Mouse (Mus musculus) Muller cell, postnatal 12 days (primary cell): ENCODE measurements around the gene Wnt7a.

Source experiments
- DNase-seq: peaks from one replicate; pipeline ENCODE4 v3.0.0-alpha.2; 2015; ENCODE audit errors: inconsistent ontology term

Wnt7a gene

DNA sequence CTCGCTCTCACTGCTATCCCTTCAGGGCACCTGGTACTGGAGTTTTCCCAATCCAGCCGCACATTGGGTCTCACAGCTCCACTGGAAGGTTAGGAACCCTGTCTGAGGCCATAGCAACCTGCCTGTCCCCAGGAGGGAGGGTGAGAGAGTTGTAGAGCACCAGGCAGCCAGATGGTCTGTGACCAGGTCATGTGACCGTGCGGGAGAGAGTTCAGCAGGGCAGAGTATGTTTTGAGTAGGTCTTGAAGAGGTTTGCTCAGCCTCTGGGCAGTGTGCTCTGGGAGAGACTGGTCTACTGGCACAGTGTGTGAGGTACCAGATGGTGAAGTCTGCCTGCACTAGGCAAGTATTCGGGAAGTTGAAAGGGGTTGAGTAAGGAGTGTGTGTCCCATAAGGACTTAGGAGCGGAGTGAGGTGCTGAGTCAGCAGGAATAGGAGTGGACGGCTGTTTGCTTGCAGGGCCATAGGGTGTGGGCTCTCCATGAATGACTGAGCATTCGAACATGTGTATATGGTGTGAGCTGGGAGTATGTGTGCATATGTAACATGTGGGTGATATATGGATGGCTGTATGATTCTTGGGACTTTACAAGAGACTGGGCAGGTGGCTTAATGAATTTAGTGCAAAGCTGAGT lies 71.4 kb downstream of the Wnt7a start:
- DNase-seq: no peak

DNA sequence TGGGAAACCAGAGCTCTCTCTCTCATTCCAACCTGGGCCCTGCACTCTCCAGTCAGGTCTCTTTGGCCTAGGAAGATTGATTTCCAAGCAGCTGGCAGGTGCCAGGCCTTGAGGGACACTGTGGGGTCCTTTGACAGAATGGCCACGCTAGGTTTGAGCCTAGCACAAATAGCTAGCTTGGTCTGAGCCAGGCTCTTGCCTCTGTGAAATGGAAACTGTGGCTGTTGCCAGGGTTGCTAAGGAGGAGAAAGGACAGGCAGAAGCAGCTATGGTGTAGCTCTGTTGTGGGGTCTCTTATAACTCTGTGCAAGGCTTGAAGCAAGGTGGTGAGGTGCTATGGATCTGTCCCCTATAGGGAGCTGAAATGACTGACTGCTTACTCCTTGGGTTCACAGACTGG lies 75.7 kb downstream of the Wnt7a start:
- DNase-seq: no peak

DNA sequence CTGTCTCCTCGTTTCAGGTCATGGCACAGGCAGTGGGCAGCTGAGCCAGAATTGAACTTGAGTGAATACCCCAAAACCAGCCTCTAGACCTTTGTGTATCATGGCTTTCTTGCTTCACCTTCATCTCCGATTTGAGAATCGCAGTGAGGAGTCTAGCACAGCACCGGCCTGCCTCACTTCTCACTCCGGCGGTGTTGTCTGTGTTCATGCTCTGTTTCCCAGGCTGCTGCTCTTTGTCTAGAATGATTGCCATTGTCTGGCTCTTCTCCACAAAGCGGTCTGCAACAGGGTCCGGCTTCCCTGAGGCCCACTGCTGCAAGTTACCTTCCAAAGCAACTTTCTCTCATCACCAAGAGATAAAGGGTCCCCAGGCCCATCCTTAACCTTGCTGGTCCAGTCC lies 79.3 kb downstream of the Wnt7a start:
- no peak for DNase-seq

DNA sequence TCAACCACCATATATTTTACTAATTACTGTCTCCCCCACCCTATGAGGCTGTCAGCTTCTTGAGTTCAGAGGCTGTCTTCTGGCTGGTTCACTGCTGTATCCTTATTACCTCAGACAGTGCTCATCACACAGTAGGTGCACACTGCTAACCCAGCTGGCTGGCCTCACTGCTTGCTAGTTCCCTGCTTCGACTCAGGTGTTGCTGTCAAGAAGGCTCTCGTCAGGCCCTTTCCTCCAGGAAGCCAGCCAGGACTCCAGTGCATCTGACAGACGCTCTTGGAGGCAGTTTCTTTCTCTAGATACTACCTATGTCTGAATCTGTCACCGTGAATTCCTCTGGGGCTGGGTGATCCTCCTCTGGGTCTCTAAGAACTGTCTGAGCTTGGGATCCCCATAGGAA lies 85.6 kb downstream of the Wnt7a start:
- DNase-seq: no peak

DNA sequence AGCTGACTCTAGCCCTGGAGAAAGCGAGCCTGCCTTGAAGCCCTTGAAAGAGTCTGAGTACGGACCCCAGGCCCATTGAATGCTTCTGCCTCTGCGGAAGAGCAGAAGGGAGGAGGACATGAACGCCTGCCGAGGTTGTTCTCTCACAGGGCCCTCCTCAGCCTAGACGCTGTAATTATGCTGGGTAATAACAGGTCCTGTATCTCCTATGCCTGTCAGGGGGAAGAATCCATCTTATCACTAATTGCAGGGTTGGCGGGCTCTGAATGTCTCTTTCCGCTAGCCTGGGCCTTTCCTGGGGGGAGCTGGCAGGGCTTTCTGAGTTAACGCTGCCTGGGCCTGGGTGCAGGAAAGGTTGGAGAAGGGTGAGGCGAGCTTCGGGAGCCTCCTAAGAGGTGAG lies 86.4 kb downstream of the Wnt7a start:
- DNase-seq: no peak

DNA sequence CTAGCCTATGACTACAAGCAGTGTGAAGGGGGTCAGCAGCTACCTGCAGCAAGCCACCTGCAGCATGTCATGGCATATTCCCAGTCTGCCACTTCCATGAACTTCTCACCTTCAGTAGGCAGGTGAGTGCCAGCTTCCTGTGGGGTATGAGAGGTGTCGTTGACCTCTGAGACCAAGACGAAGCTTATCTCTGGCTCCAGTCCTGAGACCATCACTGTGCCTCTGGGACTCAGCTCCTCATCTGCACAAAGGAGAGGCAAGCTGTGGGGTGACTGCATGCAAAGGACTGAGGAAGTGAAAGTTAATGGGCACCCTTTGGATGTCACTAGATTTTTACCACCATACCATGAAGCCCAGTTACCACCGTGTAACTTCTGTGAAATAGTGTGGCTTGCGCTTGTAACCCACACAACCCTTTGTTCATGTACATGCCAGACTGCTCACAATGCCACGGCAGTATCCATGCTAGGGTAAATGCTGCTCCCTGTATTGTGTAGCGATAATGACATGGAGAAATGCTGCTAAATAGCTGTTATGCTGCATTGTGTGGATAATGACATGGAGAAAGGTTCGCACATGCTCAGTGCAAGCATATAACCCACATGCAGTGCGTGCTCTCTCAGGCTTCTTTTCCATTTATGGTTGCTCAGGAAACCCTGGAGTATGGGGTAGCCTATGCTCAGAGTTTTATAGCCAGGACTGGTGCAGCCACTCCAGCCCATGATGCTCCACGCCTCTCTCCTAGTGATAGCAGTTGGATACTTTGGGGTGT lies 89.0 kb downstream of the Wnt7a start:
- no peak for DNase-seq
